Mouse (Mus musculus) forebrain, embryonic 16.5 days (tissue): ENCODE results near the gene Fam129a. TPM values are rescaled to one million over a fixed set of nuclear protein-coding genes. Genes with fewer than 3 reads are reported as not detected.

Source experiments
- polyA plus RNA-seq: library from polyadenylated mRNA; unstranded; fragments of >200 nt; fragmentation: Nextera tagmentation; extraction: Ambion mirVana; gene quantifications from 2 replicates; pipeline ENCODE4 v1.2.1, GENCODE M21; 2015

The Fam129a gene
- polyA plus RNA-seq, 1 experiment from 2014 or later, result 0.68 TPM

Other genes with a start within 250 kb of the Fam129a start
- 388 and 450 TPM in 2 replicates for gene Ivns1abp, start 226.7 kb upstream of the Fam129a start, polyA plus RNA-seq
- gene Swt1, start 142.7 kb upstream of the Fam129a start, polyA plus RNA-seq, result 17.7 and 21.0 TPM in 2 replicates
- 50.5 and 52.3 TPM in 2 replicates for gene Trmt1l, start 142.6 kb upstream of the Fam129a start, polyA plus RNA-seq
- gene Rnf2, start 70.2 kb upstream of the Fam129a start, polyA plus RNA-seq, result 115 and 118 TPM in 2 replicates
- gene Edem3, start 184.2 kb downstream of the Fam129a start, polyA plus RNA-seq, result 21.2 and 21.5 TPM in 2 replicates